Mouse (Mus musculus): ENCODE results near the gene Dock2. TPM values are rescaled to one million over a fixed set of nuclear protein-coding genes. Genes with fewer than 3 reads are reported as not detected.

The Dock2 gene
- polyA plus RNA-seq, 1 experiment from 2014 or later = 1.5 TPM

- Histone ChIP-seq H3K4me3 (ENCODE audit: low read depth, low read length) (no peak overlapping the region), H3K36me3 (ENCODE audit: insufficient read depth) (no peaks in the 10 kb centered on the region), H3K27ac (ENCODE audit: low read depth) (no peak overlapping the region), H3K9ac (no peak overlapping the region), H3K4me2 (no peak overlapping the region), H3K4me1 (ENCODE audit: insufficient read depth) (no peaks in the 10 kb centered on the region), H3K27me3 (ENCODE audit: insufficient read depth, low read length) (no peaks in the 10 kb centered on the region), H3K9me3 (ENCODE audit: low read depth, low read length) (no peaks in the 10 kb centered on the region)
- ATAC-seq (ENCODE audit: insufficient read depth) (no peak), DNase-seq (no peak)
- no peak for TF ChIP-seq CTCF (IDR thresholded peaks at IDR 0.05; ENCODE audit: low read depth)
- 25% methylated on average over 8 of the region's 8 CpGs for WGBS
These were observed 377.4 kb downstream of the Dock2 start for GRCm38 (mm10) chr11:34406309-34406708.

DNA sequence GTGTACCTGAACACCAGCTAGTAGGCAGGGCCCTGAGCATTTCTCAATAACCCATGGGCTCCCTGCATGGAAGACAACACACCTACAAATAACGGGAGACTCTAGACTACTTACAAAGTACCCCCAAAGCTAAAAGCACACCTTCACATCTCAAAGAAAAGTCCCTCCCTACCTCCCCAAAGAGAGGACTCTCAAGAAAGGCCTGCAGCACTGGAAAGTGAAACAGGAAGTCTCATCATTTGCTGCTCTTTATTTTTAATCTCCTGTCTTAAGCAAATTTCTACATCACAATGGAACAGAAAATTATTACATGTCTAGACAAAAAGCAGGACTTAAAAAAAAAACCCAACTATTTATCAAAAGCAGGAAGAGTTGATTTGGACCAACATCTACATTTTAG, 378.4 kb downstream of the Dock2 start:
- Histone ChIP-seq H3K4me2 (no peak overlapping the region), H3K9ac (no peak overlapping the region)
- 88% methylated on average over 1 of the region's 1 CpGs for WGBS

GRCm38 (mm10) chr11:34401343-34401742, 382.3 kb downstream of the Dock2 start:
- Histone ChIP-seq H3K9me3 (ENCODE audit: low read depth, low read length) (no peaks in the 10 kb centered on the region), H3K9ac (no peak overlapping the region), H3K36me3 (ENCODE audit: insufficient read depth) (no peaks in the 10 kb centered on the region), H3K4me1 (ENCODE audit: insufficient read depth) (no peaks in the 10 kb centered on the region), H3K4me2 (no peak overlapping the region), H3K27me3 (ENCODE audit: insufficient read depth, low read length) (no peaks in the 10 kb centered on the region), H3K27ac (ENCODE audit: low read depth) (no peak overlapping the region), H3K4me3 (ENCODE audit: low read depth, low read length) (no peak overlapping the region)
- 85% methylated on average over 8 of the region's 8 CpGs for WGBS
- DNase-seq (no peak), ATAC-seq (ENCODE audit: insufficient read depth) (no peak)
- no peak for TF ChIP-seq CTCF (IDR thresholded peaks at IDR 0.05; ENCODE audit: low read depth)

More for the DNA sequence above, 378.4 kb downstream of the Dock2 start:
- Histone ChIP-seq H3K27ac (ENCODE audit: low read depth) (no peak overlapping the region), H3K4me3 (ENCODE audit: low read depth, low read length) (no peak overlapping the region), H3K9me3 (ENCODE audit: low read depth, low read length) (no peaks in the 10 kb centered on the region), H3K27me3 (ENCODE audit: insufficient read depth, low read length) (no peaks in the 10 kb centered on the region), H3K36me3 (ENCODE audit: insufficient read depth) (no peaks in the 10 kb centered on the region), H3K4me1 (ENCODE audit: insufficient read depth) (no peaks in the 10 kb centered on the region)
- ATAC-seq (ENCODE audit: insufficient read depth) (no peak), DNase-seq (no peak)
- no peak for TF ChIP-seq CTCF (IDR thresholded peaks at IDR 0.05; ENCODE audit: low read depth)

DNA sequence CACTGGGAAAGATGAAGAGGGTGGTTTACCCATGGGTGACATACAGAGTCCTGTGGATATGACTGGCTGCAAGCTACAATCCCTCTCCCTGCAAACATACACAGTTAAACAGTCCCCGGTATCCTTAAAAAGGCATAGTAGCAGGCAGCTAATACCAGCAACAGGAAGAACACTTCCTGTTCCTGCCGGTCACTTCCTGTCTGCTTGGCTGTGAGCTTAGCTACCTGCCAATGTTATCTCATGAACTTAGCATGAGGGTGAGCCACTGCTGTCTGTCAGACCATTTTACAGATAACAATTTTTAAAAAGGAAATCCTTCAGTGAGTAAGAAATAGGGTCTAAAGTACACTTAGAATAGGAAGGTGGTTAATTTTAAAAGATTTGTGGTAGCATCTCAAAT, 385.1 kb downstream of the Dock2 start:
- Histone ChIP-seq H3K4me3 (ENCODE audit: low read depth, low read length) (no peak overlapping the region), H3K4me1 (ENCODE audit: insufficient read depth) (no peaks in the 10 kb centered on the region), H3K27ac (ENCODE audit: low read depth) (no peak overlapping the region), H3K9me3 (ENCODE audit: low read depth, low read length) (no peaks in the 10 kb centered on the region), H3K27me3 (ENCODE audit: insufficient read depth, low read length) (no peaks in the 10 kb centered on the region), H3K9ac (no peak overlapping the region), H3K36me3 (ENCODE audit: insufficient read depth) (no peaks in the 10 kb centered on the region), H3K4me2 (no peak overlapping the region)
- TF ChIP-seq CTCF (IDR thresholded peaks at IDR 0.05; ENCODE audit: low read depth) = no peak
- 63% methylated on average over 2 of the region's 2 CpGs for WGBS
- peak; percentile 10 for DNase-seq
- ATAC-seq (ENCODE audit: insufficient read depth) = no peak

DNA sequence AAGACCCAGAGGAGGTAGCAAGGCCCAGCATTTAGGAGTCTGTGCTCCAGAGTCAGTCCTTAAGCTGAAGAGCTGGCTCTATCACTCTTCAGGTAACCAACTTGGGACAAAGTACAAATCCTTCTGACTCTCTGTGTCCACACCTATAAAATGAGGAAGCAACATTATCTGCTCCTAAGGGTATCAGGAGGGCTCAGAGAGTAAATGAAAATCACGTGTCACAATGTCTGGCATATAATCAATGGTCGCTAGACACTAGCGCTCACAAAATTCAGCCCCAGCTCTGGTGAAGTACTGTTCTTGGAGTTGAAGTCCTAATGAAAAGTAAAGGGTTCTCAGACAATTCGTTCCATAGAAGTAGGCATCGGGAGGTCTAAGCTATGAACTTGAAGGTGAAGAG, 386.0 kb downstream of the Dock2 start:
- WGBS = 87% methylated on average over 5 of the region's 5 CpGs
- H3K27me3 ChIP-seq (ENCODE audit: insufficient read depth, low read length) = no peaks in the 10 kb centered on the region
- no peaks in the 10 kb centered on the region for H3K9me3 ChIP-seq (ENCODE audit: low read depth, low read length)
- no peak overlapping the region for H3K4me2 ChIP-seq
- no peak for DNase-seq
- no peak overlapping the region for H3K27ac ChIP-seq (ENCODE audit: low read depth)
- ATAC-seq (ENCODE audit: insufficient read depth) = no peak
- no peak overlapping the region for H3K4me3 ChIP-seq (ENCODE audit: low read depth, low read length)
- TF ChIP-seq CTCF (IDR thresholded peaks at IDR 0.05; ENCODE audit: low read depth) = no peak
- no peak overlapping the region for H3K9ac ChIP-seq
- no peaks in the 10 kb centered on the region for H3K4me1 ChIP-seq (ENCODE audit: insufficient read depth)
- H3K36me3 ChIP-seq (ENCODE audit: insufficient read depth) = no peaks in the 10 kb centered on the region

GRCm38 (mm10) chr11:34395802-34396201, 387.9 kb downstream of the Dock2 start:
- H3K4me3 ChIP-seq (ENCODE audit: low read depth, low read length) = no peak overlapping the region
- TF ChIP-seq CTCF (IDR thresholded peaks at IDR 0.05; ENCODE audit: low read depth) = no peak
- H3K27me3 ChIP-seq (ENCODE audit: insufficient read depth, low read length) = no peaks in the 10 kb centered on the region
- H3K9ac ChIP-seq = no peak overlapping the region
- H3K36me3 ChIP-seq (ENCODE audit: insufficient read depth) = no peaks in the 10 kb centered on the region
- no peak overlapping the region for H3K27ac ChIP-seq (ENCODE audit: low read depth)
- no peak overlapping the region for H3K4me2 ChIP-seq
- no peaks in the 10 kb centered on the region for H3K4me1 ChIP-seq (ENCODE audit: insufficient read depth)
- no peaks in the 10 kb centered on the region for H3K9me3 ChIP-seq (ENCODE audit: low read depth, low read length)
- ATAC-seq (ENCODE audit: insufficient read depth) (no peak), DNase-seq (no peak)
- 76% methylated on average over 3 of the region's 3 CpGs for WGBS

DNA sequence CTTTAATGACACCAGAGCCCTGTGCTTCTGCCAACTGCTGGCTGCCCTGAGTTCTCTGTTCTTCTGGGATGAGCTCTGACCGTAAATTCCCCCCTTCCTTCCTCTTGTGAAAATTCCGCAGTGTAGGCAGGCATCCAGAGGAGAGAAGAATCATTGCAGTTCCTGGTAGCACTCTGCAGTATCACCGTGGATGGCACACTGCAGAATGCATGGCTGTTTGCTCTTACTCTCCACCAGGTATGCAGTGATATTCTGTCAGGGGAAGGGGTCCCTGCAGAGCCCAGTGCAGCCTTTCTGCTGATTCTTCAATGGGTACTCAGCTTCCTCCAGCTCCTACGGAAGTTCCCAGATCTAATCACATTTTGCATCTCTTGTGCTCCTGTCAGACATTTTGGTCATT, 391.6 kb downstream of the Dock2 start:
- TF ChIP-seq CTCF (IDR thresholded peaks at IDR 0.05; ENCODE audit: low read depth) = no peak
- H3K27me3 ChIP-seq (ENCODE audit: insufficient read depth, low read length) = no peaks in the 10 kb centered on the region
- no peak overlapping the region for H3K27ac ChIP-seq (ENCODE audit: low read depth)
- DNase-seq = no peak
- H3K4me1 ChIP-seq (ENCODE audit: insufficient read depth) = no peaks in the 10 kb centered on the region
- no peak overlapping the region for H3K9ac ChIP-seq
- no peak for ATAC-seq (ENCODE audit: insufficient read depth)
- no peaks in the 10 kb centered on the region for H3K36me3 ChIP-seq (ENCODE audit: insufficient read depth)
- 45% methylated on average over 4 of the region's 4 CpGs for WGBS
- H3K4me2 ChIP-seq = no peak overlapping the region
- no peaks in the 10 kb centered on the region for H3K9me3 ChIP-seq (ENCODE audit: low read depth, low read length)
- H3K4me3 ChIP-seq (ENCODE audit: low read depth, low read length) = no peak overlapping the region
